Mouse (Mus musculus): ENCODE results near the gene Slc8a1. TPM values are rescaled to one million over a fixed set of nuclear protein-coding genes. Genes with fewer than 3 reads are reported as not detected.
A peak's percentile ranks its signal among the peaks of the same experiment; 100 is the strongest.

The Slc8a1 gene
- polyA plus RNA-seq, 1 experiment from 2014 or later = 22.6 TPM

- ATAC-seq (ENCODE audit: low FRiP score, low TSS enrichment) (no peak), DNase-seq (no peak)
- Histone ChIP-seq H3K4me2 (ENCODE audit: low read length) (no peak overlapping the region), H3K4me3 (replicated peaks; ENCODE audit: low read depth, low read length) (no peak overlapping the region), H3K27me3 (ENCODE audit: control insufficient read depth, insufficient read depth, low read length) (no peaks in the 10 kb centered on the region), H3K4me1 (ENCODE audit: control insufficient read depth, insufficient read depth, low read length) (no peaks in the 10 kb centered on the region), H3K36me3 (ENCODE audit: control insufficient read depth, insufficient read depth, low read length) (no peaks in the 10 kb centered on the region), H3K9ac (replicated peaks; ENCODE audit: low read length) (no peak overlapping the region), H3K27ac (replicated peaks; ENCODE audit: low read depth, low read length) (no peak overlapping the region), H3K9me3 (ENCODE audit: control insufficient read depth, low read length) (no peaks in the 10 kb centered on the region)
- 86% methylated on average over 10 of the region's 10 CpGs for WGBS
These were observed 158.3 kb downstream of the Slc8a1 start for GRCm38 (mm10) chr17:81579728-81580425.

GRCm38 (mm10) chr17:81576893-81577292, 161.3 kb downstream of the Slc8a1 start:
- H3K9ac ChIP-seq (replicated peaks; ENCODE audit: low read length) = no peak overlapping the region
- no peaks in the 10 kb centered on the region for H3K9me3 ChIP-seq (ENCODE audit: control insufficient read depth, low read length)
- H3K4me3 ChIP-seq (replicated peaks; ENCODE audit: low read depth, low read length) = no peak overlapping the region
- H3K27ac ChIP-seq (replicated peaks; ENCODE audit: low read depth, low read length) = no peak overlapping the region
- 95% methylated on average over 3 of the region's 3 CpGs for WGBS
- H3K4me2 ChIP-seq (ENCODE audit: low read length) = no peak overlapping the region
- H3K27me3 ChIP-seq (ENCODE audit: control insufficient read depth, insufficient read depth, low read length) = no peaks in the 10 kb centered on the region
- H3K4me1 ChIP-seq (ENCODE audit: control insufficient read depth, insufficient read depth, low read length) = no peaks in the 10 kb centered on the region
- no peak for DNase-seq
- ATAC-seq (ENCODE audit: low FRiP score, low TSS enrichment) = no peak
- H3K36me3 ChIP-seq (ENCODE audit: control insufficient read depth, insufficient read depth, low read length) = no peaks in the 10 kb centered on the region

DNA sequence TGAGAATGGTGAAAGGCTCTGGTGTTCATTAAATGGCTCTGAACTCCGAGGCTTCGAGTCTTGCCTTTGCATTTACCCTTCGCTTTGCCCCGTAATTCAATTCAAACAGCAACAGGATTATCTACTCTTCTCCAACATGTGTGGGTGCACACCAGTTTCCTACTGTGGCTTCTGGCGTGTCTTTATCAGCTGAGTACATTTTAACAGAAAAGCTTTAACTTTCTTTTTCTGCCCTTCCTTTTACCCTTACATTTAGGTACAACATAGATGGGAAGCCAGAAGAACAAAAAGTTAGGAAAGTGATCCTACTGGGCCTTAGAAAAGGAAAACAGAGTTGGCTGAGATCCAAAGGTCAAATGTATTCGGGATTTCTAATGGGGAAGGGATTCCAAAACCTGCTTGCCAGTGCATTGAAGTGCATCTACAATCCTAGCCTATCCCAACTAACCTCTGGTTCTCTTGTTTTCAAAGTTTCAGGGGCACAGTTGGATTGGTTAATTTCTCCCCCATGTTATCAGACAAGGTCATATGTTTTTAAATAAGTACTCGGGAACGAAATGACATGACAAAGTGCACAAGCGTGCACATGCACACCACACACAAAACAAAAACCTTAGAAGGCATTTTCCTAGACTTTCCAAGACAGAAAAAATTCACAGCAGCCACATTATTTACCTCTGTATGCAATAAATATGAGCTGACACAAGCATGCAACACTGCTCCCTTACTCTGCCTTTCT, 172.4 kb downstream of the Slc8a1 start:
- ATAC-seq (ENCODE audit: low FRiP score, low TSS enrichment) (no peak), DNase-seq (no peak)
- WGBS = 50% methylated on average over 9 of the region's 9 CpGs
- Histone ChIP-seq H3K4me3 (replicated peaks; ENCODE audit: low read depth, low read length) (no peak overlapping the region), H3K9ac (replicated peaks; ENCODE audit: low read length) (no peak overlapping the region), H3K4me2 (ENCODE audit: low read length) (no peak overlapping the region), H3K27ac (replicated peaks; ENCODE audit: low read depth, low read length) (no peak overlapping the region), H3K9me3 (ENCODE audit: control insufficient read depth, low read length) (no peaks in the 10 kb centered on the region), H3K36me3 (ENCODE audit: control insufficient read depth, insufficient read depth, low read length) (no peaks in the 10 kb centered on the region), H3K27me3 (ENCODE audit: control insufficient read depth, insufficient read depth, low read length) (no peaks in the 10 kb centered on the region), H3K4me1 (ENCODE audit: control insufficient read depth, insufficient read depth, low read length) (no peaks in the 10 kb centered on the region)

- Histone ChIP-seq H3K36me3 (ENCODE audit: control insufficient read depth, insufficient read depth, low read length) (no peaks in the 10 kb centered on the region), H3K27me3 (ENCODE audit: control insufficient read depth, insufficient read depth, low read length) (no peaks in the 10 kb centered on the region), H3K4me1 (ENCODE audit: control insufficient read depth, insufficient read depth, low read length) (no peaks in the 10 kb centered on the region), H3K4me3 (replicated peaks; ENCODE audit: low read depth, low read length) (no peak overlapping the region), H3K9ac (replicated peaks; ENCODE audit: low read length) (no peak overlapping the region), H3K9me3 (ENCODE audit: control insufficient read depth, low read length) (no peaks in the 10 kb centered on the region), H3K27ac (replicated peaks; ENCODE audit: low read depth, low read length) (no peak overlapping the region), H3K4me2 (ENCODE audit: low read length) (no peak overlapping the region)
- ATAC-seq (ENCODE audit: low FRiP score, low TSS enrichment) (peak; percentile 34; the same call in 1 of the 2 replicates), DNase-seq (no peak)
- WGBS = 28% methylated on average over 6 of the region's 6 CpGs
These were observed 184.0 kb downstream of the Slc8a1 start for GRCm38 (mm10) chr17:81554052-81554734.

- Histone ChIP-seq H3K4me1 (ENCODE audit: control insufficient read depth, insufficient read depth, low read length) (no peaks in the 10 kb centered on the region), H3K4me3 (replicated peaks; ENCODE audit: low read depth, low read length) (no peak overlapping the region), H3K9me3 (ENCODE audit: control insufficient read depth, low read length) (no peaks in the 10 kb centered on the region), H3K27me3 (ENCODE audit: control insufficient read depth, insufficient read depth, low read length) (no peaks in the 10 kb centered on the region), H3K4me2 (ENCODE audit: low read length) (no peak overlapping the region), H3K27ac (replicated peaks; ENCODE audit: low read depth, low read length) (no peak overlapping the region), H3K36me3 (ENCODE audit: control insufficient read depth, insufficient read depth, low read length) (no peaks in the 10 kb centered on the region), H3K9ac (replicated peaks; ENCODE audit: low read length) (no peak overlapping the region)
- no peak for ATAC-seq (ENCODE audit: low FRiP score, low TSS enrichment)
- 85% methylated on average over 6 of the region's 6 CpGs for WGBS
- no peak for DNase-seq
These were observed 186.1 kb downstream of the Slc8a1 start for GRCm38 (mm10) chr17:81551856-81552635.

DNA sequence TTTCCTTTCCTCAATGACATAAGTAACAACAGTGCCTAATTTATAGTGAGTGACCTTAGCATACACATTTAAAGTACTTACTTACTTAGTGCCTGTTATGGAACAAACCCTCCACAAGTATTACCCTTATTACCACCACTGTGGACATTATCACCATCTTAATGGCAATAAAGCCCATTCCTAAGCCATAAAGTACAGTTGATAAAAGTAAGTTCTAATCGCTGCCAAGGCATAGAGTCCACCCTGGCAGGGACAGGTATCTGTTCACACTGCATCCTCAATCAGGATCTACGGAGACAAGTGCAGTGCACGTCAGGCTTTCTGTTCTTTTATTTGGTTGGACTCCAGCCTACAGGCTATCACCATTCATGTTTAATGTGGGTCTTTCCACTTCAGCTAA, 187.3 kb downstream of the Slc8a1 start:
- WGBS = 87% methylated on average over 3 of the region's 3 CpGs
- Histone ChIP-seq H3K27me3 (ENCODE audit: control insufficient read depth, insufficient read depth, low read length) (no peaks in the 10 kb centered on the region), H3K4me1 (ENCODE audit: control insufficient read depth, insufficient read depth, low read length) (no peaks in the 10 kb centered on the region), H3K36me3 (ENCODE audit: control insufficient read depth, insufficient read depth, low read length) (no peaks in the 10 kb centered on the region), H3K4me3 (replicated peaks; ENCODE audit: low read depth, low read length) (no peak overlapping the region), H3K27ac (replicated peaks; ENCODE audit: low read depth, low read length) (no peak overlapping the region), H3K4me2 (ENCODE audit: low read length) (no peak overlapping the region), H3K9me3 (ENCODE audit: control insufficient read depth, low read length) (no peaks in the 10 kb centered on the region), H3K9ac (replicated peaks; ENCODE audit: low read length) (no peak overlapping the region)
- DNase-seq (no peak), ATAC-seq (ENCODE audit: low FRiP score, low TSS enrichment) (no peak)

- Histone ChIP-seq H3K4me1 (ENCODE audit: control insufficient read depth, insufficient read depth, low read length) (no peaks in the 10 kb centered on the region), H3K36me3 (ENCODE audit: control insufficient read depth, insufficient read depth, low read length) (no peaks in the 10 kb centered on the region), H3K9ac (replicated peaks; ENCODE audit: low read length) (no peak overlapping the region), H3K4me3 (replicated peaks; ENCODE audit: low read depth, low read length) (no peak overlapping the region), H3K27me3 (ENCODE audit: control insufficient read depth, insufficient read depth, low read length) (no peaks in the 10 kb centered on the region), H3K9me3 (ENCODE audit: control insufficient read depth, low read length) (no peaks in the 10 kb centered on the region), H3K27ac (replicated peaks; ENCODE audit: low read depth, low read length) (no peak overlapping the region), H3K4me2 (ENCODE audit: low read length) (no peak overlapping the region)
- ATAC-seq (ENCODE audit: low FRiP score, low TSS enrichment) (no peak), DNase-seq (no peak)
- 86% methylated on average over 4 of the region's 4 CpGs for WGBS
These were observed 190.2 kb downstream of the Slc8a1 start for GRCm38 (mm10) chr17:81548016-81548415.

DNA sequence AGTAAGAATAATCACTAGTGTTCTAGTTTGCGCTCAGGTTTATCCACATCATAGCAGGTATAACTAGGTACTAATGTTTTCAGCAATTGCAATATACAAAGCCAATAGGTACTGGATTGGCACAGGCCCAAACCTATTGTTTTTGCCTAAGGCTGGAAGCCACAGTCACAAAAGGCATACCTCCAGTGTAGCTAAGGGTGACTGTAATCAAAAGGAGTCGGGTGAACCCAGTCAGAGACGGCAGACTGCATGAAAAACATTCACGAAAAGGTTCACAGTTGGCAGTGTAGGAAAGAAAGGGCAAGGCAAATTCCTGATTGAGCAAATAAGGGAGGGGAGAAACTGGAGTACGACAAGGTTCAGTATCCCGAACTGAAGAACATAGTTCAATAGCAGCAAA, 191.7 kb downstream of the Slc8a1 start:
- H3K36me3 ChIP-seq (ENCODE audit: control insufficient read depth, insufficient read depth, low read length) = no peaks in the 10 kb centered on the region
- H3K9me3 ChIP-seq (ENCODE audit: control insufficient read depth, low read length) = no peaks in the 10 kb centered on the region
- 59% methylated on average over 6 of the region's 6 CpGs for WGBS
- DNase-seq (no peak), ATAC-seq (ENCODE audit: low FRiP score, low TSS enrichment) (no peak)
- H3K4me1 ChIP-seq (ENCODE audit: control insufficient read depth, insufficient read depth, low read length) = no peaks in the 10 kb centered on the region
- H3K27me3 ChIP-seq (ENCODE audit: control insufficient read depth, insufficient read depth, low read length) = no peaks in the 10 kb centered on the region
- H3K4me3 ChIP-seq (replicated peaks; ENCODE audit: low read depth, low read length) = no peak overlapping the region
- no peak overlapping the region for H3K4me2 ChIP-seq (ENCODE audit: low read length)
- no peak overlapping the region for H3K9ac ChIP-seq (replicated peaks; ENCODE audit: low read length)
- no peak overlapping the region for H3K27ac ChIP-seq (replicated peaks; ENCODE audit: low read depth, low read length)
